Mouse (Mus musculus) thymus, postnatal 4 days (tissue): ENCODE results near the gene Exoc6.
A peak's percentile ranks its signal among the peaks of the same experiment; 100 is the strongest.

Experiments
- DNase-seq: peaks from one replicate; pipeline ENCODE4 v3.0.0; 2021

Exoc6 gene

DNA sequence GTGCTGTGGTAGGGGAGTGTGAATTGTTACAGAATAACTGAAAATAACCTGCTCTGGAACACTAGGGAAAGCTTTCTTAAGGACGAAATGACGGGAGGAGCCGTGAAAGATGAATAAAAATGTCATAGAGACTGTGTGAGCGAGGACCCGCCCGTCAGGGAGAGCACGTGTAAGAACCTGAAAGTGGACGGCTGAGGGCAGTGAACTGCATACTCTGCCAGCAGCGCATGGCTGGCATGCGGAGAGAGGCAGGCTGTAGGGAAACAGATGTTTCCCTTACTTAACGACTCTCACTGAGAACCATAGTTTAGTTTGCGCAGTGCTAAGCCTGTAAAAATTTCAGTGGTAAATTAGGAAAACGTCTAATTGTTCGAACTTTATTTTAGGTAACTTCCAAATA, 35.0 kb downstream of the Exoc6 start:
- no peak for DNase-seq

DNA sequence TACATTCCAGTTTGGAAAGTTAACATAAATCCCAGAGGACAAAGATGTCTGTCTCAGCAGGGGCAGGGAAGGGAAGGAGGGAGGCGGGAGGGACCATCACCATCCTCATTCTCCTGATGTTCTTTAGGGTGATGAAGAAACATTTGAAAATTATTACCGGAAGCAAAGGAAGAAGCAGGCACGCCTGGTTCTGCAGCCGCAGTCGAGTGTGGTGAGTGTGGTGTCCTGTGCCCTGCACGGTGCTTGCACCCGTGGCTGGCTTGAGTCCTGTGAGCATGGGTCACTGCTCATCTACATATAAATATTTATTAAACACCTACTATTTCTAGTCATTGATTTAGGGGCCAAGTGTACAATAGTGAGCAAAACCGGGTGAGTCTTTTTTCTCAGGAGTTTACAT, 35.5 kb downstream of the Exoc6 start:
- no peak for DNase-seq

DNA sequence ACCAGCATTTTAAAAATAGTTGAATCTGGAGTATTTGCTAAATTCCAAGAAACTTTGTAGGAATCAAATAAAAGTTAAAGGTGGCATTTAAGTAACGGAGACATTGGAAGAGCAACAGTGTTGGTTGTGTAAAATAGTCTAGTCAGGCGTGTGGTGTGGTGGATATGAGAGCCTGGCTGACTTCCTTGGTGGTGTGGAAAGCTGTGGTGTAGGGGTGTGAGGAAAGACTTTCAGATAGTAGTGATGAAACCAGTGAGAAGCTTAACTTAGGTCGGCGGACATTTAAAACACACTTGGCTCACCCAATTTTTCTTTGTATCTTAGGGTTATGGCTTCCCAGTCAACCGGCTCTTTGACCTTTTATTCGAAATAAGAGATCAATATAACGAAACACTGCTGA, 40.3 kb downstream of the Exoc6 start:
- no peak for DNase-seq

DNA sequence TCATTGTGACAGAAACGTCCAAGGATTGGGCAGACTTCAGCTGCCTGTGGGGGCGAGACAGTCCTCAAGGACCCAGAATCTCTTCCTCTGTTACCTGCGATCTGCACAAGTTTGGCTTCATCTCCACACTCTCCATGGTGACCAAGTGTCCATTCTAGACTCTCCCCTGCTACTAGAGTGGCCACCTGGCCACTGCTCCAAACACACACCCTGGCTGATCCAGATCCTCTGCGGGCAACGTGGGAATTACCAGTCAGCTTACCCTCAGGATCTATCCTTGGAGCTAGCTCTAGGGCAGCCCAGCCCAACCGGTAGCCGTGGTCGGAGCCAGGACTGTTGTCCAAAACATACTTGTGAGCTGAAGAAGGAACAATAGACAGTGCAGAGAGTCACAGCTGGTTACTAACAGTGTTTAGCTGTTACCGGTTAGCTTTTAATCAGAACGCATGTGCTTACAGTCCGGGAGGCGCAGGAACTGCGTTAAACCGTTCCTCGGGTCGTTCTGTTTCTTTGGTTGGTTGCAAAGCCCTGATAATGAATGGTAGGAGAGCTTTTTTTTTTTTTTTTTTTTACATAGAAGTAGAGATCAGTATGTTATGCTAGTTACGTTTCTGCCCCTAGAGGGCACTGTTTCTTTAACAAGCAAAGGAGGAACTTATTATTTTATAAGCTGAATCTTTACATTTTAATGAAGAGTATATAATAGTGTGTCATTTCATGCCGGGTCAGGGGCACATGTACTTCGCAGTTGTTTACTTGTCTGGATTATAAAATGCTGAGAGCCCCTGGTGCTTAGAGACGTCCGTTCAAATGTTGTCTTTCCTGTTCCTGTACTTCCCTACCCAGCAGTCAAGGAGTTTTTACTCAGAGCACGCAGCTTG, 52.0 kb downstream of the Exoc6 start:
- peak; percentile 22 for DNase-seq

DNA sequence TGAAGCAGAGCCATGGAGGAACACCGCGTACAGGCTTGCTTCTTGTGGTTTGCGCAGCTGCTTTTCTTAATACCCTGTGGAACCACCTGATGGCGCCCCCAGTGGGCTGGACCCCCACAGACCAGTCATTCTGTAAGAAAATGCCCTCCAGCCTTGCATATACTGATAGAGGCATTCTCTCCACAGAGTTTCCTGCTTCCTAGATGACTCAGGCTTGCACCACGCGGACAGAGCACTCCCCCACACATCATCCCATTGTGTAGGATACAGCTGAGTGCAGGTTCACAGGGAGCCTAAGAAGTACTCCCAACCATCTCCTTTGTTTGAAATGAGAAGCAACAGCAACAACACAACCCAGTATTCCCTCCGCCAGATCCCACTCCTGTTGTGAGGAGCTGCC, 59.8 kb downstream of the Exoc6 start:
- no peak for DNase-seq

DNA sequence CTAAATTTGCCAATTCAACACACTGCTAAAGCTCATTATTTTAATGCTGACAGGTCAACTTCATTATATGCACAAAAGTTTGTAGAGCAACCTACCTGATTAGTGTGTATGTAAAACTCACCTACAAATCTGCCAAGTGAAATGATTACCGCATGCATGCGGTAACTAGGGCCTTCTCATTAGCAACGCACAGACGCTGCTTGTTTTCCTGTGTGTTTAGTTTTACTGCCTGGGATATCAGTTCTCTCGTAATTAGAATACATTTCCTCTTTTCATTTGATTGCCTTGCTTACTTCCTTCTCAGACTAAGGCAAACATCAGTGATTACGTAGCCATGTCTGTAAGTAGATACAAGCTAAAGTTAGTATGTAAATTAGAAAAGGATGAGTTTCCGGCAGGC, 62.7 kb downstream of the Exoc6 start:
- DNase-seq, result no peak

DNA sequence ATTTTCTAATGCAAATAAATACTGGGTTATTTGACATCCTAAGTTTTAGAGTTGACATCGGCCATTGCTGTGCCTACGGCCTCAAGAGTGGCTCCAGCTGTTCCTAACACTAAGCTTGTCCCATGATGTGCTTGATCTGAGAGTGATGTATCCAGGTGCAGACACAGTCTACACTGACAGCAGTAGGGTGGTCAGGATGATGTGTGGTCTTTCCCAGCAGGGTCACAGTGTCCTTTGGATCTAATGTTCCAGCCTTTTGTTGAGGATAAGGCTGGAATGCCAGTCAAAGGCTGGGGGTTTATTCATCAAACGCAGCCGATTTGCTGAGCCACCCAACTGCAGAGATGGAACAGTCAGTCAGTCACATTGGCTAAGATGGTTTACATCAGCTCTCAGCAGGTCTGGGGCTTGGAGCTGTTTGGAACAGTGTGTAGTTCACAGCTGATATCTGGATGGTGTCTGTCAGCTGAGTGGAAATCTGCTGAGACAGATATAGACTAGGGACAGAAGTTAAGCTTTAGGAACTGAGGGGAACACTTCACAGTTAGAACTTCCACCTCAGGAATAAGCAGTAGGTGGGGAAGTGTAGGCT, 64.9 kb downstream of the Exoc6 start:
- no peak for DNase-seq

DNA sequence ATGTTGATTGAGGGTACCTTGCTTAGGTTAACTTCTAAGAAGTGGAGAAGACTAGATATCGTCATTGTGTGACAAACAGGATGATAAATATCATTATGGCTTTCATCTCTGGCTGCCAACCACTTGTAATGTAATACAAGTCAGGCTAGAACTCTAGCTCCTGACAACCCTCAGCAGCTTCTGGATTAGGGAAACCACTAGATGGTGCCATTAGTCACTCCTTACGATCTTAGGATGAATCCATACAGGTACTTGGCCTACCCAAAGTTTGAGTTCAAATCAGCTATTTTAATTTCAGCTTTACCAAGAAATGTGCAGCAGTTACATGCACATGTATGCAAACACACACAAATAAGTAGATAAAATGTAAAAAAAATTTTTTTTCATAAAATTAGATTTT, 97.8 kb downstream of the Exoc6 start:
- no peak for DNase-seq

DNA sequence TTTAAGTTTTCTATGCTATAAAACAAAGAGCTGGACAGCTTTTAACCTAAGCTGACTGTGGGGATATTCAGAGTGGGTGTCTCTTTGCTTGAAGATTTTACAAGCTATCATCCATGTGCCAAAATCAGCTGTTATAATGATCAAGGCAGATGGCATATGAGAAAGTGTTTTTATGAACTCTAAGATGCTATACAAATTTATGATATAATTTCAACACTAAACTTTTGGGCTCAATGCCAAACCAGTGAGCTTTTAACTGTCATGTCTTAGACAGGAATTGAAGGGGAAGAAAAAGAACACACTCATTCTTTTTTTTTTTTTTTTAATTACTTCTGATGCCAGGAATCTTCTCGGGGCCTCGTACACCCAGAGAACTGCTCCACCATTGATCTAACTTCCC, 100.3 kb downstream of the Exoc6 start:
- DNase-seq, result no peak

DNA sequence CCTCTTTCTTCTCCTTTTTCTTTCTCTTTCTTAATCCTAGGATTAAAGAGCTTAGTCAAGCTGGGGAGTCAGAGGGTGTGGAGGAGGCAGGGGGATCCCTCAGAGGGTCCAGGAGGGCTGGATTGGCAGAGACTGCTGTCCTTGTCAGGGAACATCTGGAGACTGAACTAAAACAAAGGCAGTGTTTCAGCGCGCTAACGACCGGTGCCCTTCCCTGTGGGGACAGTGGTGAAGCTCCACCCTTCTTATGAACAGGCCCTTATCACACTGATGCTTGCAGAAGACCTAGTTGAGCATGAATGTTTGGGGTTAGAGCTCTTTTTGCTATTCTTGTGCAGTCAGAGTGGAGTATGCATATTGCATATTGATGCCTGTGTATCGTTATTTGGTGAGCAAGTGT, 103.8 kb downstream of the Exoc6 start:
- no peak for DNase-seq

DNA sequence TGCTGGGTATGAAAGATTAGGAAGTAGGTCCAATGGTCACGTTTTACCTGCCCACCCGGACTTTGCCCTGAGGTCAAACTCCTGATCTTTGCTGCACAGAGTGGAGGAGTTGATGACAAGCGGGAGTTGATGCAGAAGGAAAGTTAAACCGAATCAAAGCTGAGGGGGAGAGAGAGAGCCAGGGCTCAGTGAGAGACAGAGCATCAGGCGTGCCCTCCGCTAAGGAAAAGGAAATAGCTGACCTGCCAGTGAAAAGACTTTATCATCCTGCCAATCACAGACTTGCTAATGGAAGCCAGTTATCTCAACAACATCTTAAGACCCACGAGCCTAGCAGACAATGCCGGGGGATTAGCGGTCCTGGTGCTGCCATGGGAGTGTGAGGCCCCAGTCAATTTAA, 106.2 kb downstream of the Exoc6 start:
- DNase-seq, result no peak

DNA sequence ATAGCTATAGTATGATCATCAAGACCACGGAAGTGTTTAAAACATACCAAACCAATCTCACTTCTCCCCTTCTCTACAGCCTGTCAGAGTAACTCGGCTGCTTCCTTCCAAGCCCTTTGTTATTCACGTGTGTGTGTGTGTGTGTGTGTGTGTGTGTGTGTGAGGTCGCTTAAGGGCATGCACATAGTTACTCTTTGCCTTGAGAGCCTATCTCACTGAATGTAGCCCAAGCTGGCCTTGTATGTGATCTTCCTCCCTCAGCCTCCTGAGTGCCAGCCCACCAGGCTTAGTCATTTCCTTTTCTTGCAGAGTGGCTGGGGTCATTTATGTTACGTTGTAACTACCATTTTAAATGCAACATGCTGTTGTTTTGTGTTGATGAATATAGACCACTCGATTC, 115.0 kb downstream of the Exoc6 start:
- no peak for DNase-seq

DNA sequence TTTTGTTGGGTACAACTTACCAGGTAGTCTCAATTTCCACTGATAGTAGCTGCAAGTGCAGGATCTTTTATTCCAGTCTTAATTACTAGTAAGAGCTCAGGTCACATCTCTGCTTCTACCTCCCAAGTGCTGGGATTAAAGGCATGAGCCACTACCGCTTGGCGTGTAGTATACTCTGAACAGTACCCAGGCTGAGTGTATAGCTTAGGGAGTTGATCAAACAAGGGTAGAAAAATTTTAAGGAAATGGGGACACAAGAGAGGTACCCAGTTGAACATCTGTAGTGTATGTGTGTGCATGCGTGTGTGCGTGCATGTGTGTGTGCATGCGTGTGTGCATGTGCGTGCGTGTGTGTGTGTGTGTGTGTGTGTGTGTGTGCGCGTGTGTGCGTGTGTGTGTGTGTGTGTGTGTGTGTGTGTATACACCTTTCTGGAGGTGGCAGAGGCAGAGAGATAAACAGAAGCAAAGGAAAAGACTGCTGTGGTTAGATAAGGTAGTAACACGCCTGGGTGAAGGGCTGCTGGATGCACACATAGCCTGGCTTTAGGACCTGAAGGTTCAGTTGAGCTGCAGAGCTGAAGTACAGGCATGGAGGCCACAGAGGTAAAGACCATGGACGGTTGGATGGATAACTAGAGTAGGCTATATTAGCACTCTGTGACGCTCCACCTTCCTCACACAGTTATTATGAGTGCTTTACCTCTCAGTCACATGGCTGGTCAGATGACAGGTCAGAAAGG, 117.8 kb downstream of the Exoc6 start:
- DNase-seq, result no peak

DNA sequence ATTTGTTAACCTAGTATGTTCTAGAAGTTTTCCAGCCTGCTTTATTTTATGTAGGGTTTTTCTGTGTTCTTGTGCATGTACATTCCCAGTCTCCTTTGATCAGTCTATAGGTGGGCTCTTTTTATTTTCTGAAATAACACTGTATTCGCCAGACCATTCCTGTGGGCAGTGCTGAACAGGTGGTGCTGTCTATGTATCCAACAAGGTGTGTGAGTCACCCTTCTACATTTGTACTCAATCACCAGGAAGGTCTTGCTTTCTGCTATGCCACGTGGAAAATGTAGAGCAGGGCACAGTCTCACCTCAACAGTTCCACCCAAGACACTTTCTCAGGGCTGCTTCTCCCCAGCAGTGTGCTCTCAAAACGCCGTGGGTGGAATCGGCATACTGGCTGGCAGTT, 118.4 kb downstream of the Exoc6 start:
- no peak for DNase-seq

DNA sequence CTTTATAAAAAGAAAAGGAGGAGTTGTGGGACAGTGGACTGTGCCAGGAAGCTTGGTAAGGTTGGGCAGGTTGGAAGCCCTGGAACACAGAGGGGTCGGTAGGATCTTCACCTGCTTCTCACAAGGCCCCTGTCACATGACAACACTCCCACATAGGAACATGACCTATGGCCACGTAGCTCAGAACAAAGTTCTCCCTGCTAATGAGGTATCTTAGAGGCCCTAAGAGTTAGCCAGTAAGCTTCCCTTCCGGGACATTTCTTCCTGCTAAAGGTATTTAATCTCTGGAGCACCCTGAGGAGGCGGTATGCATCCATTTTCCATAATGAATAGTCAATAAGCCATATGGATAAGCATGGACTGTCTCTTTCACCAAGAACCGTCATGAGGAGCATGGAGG, 119.3 kb downstream of the Exoc6 start:
- no peak for DNase-seq

DNA sequence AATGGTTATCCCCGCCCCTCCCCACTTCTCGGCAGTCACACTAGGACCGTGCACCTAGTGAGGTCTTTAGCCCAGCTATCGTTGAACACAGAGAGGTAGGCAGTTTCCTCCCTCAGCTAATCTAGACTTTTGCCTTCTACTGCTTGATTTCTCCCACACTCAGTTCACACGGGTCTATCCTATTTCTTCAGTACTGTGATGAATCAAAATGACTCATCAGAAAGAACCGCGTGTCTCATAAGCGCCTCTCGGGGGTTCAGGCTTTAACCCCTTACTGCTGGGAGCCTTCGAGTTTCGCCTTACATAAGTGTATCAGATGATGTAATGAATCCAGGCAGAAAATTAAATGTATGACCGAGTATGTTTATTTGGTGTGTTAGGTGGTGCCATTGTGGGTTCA, 123.2 kb downstream of the Exoc6 start:
- no peak for DNase-seq

DNA sequence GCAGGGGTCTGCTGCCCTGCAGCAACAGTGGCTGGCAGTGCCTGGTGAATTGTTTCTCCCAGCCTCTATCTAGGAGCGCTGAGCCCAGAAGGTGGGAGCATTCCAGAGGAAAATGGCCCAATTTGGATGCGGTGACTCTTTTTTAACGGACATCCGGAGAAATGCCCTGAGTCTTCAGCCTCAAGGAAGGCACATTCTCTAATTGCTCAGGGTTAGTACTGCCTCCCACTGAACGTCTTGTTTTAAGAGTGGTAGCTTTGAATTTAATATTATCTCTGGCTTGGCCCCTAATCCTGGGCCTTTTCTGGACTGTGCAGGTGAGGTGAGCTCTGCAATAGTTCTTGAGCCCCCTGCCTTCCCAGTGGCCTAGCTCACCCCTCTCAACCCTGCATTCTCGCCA, 135.1 kb downstream of the Exoc6 start, which contains the start of gene Cyp26c1:
Gene Cyp26c1 (plus strand): TSS at position 301 of the 400 bp plus-strand sequence.
- DNase-seq, result no peak

DNA sequence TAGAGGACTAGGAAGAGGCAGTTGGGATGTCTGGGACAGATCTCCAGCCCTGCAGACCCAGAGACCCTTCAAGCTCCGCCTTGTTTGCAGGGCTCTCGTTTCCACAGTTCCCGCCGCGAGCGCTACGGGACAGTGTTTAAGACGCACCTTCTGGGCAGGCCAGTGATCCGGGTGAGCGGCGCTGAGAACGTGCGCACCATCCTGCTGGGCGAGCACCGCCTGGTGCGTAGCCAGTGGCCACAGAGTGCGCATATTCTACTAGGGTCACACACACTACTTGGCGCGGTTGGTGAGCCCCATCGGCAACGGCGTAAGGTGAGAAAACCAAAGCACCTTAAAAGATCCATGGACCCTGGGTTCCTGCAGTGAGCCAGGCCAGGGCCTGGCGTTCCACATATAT, 136.1 kb downstream of the Exoc6 start:
- no peak for DNase-seq

DNA sequence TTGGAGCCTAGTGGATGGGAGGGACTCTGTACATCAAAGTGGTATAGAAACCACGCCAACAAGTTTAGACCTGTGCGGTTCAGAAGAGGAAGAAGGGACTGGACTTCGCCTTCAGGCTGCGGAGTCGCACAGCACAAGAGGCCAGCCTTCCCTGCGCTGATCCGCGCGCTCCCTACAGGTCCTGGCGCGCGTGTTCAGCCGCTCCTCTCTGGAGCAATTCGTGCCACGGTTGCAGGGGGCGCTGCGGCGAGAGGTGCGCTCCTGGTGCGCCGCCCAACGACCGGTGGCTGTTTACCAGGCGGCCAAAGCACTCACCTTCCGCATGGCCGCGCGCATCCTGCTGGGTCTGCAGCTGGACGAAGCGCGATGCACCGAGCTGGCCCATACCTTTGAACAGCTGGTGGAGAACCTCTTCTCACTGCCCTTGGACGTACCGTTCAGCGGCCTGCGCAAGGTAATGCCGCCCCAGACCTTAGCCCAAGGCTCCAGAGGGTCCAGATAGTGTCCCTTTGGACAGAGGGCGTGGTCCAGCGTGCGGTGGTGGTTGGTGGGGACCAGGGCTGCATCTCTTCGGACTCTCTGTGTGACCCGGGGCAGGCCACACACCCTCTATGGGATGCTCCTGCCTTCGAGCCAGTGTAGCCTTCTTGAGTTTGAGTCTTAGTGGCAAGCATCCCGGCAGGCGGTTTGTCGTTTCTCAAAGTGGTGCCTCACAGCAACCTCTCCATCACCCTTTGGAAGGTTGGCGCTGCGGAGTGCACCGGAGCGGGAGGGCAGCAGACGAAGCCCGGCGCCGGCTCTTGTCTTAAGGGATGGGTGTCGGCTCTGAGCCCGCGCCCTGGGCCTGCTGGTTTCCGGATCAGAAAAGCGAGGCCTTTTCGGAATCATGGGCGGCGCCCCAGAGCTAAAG, 137.0 kb downstream of the Exoc6 start:
- peak; percentile 51 for DNase-seq

DNA sequence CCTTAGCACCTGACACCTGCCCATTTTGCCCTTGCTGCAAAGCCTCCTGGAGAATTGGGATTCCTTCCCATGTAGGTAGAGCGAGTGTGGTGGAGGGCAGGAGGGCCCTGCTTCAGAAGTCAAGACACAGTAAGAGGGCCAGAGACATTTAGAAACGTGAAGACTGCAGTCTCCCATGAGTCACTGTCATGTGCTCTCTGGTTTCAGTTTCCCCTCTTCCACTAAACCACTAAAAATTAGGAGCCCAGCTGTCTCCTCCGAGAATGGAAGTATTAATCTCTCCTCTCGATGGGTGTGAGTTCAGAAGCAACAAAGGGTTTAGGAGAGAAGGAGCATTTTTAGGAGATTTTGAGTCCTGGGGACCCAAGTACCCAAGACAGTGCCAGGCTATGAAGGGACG, 139.3 kb downstream of the Exoc6 start:
- no peak for DNase-seq

DNA sequence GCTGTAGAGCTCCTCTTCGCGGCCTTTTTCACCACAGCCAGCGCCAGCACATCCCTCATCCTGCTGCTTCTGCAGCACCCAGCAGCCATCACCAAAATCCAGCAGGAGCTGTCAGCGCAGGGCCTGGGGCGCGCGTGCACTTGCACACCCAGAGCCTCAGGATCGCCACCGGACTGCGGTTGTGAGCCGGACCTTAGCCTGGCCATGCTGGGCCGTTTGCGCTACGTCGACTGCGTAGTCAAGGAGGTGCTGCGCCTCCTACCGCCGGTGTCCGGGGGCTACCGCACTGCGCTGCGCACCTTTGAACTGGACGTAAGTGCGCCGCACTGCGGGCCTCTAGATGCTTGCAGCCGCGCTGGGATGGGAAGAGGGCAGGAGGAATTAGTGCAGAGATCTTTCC, 140.5 kb downstream of the Exoc6 start:
- DNase-seq, result no peak

DNA sequence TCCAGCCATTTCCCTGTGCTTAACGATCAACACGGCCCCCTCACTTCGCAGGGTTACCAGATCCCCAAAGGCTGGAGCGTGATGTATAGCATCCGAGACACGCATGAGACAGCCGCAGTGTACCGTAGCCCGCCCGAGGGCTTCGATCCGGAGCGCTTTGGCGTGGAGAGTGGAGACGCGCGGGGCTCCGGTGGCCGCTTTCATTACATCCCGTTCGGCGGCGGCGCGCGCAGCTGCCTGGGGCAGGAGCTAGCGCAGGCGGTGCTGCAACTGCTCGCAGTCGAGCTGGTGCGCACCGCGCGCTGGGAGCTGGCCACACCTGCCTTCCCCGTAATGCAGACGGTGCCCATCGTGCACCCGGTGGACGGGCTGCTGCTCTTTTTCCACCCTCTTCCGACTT, 142.7 kb downstream of the Exoc6 start:
- DNase-seq, result peak; percentile 60

DNA sequence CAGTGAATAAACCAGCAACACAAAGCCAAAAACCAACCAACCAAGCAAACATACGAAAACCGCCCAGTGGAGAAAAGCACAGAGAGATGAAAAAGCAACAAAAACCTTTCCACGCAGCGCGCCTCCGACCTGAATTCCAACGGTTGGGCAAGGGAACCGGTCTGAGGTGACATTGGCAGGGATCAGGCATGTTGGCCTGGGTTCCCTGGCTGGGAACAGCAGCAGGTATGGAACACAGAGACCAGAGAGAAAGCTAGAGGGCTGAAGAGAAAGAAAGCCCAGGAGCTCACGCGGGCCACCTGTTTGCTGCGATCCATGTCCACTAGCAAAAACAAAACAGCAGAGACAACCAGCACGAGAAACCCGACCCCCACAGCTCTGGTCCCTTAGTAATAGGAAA, 144.9 kb downstream of the Exoc6 start:
- no peak for DNase-seq
